Mouse (Mus musculus) stomach, postnatal 0 days (tissue): Measurements from ENCODE around the gene Wdr38. TPM values are rescaled to one million over a fixed set of nuclear protein-coding genes. Genes with fewer than 3 reads are reported as not detected.

ENCODE experiments used
- ATAC-seq: fragments of 200-750 bp; cut with Nextera tagmentation; 2 replicates; pipeline ENCODE4 v1.8.0; 2017; ENCODE audit not compliant: low FRiP score, low TSS enrichment
- DNase-seq: peaks from one replicate; pipeline ENCODE4 v3.0.0-alpha.2; 2016; ENCODE audit warnings: low spot score
- H3K27ac ChIP-seq: fragments of 300-500 bp; sonication (generic); replicated peaks from 2 replicates; pipeline ENCODE4 v1.5.1; 2014; ENCODE audit warnings: mild to moderate bottlenecking, control low read depth
- H3K27me3 ChIP-seq: fragments of 300-500 bp; sonication (generic); 2 replicates; pipeline ENCODE4 v1.6.1; 2014; ENCODE audit warnings: low read length; ENCODE audit not compliant: control insufficient read depth, insufficient read depth
- H3K36me3 ChIP-seq: fragments of 300-500 bp; sonication (generic); 2 replicates; pipeline ENCODE4 v1.6.1; 2014; ENCODE audit warnings: low read length, mixed read lengths; ENCODE audit not compliant: control insufficient read depth, insufficient read depth
- H3K4me1 ChIP-seq: fragments of 300-500 bp; sonication (generic); replicated peaks from 2 replicates; pipeline ENCODE4 v1.6.1; 2014; ENCODE audit warnings: antibody characterized with exemption; ENCODE audit not compliant: control insufficient read depth, insufficient read depth
- H3K4me2 ChIP-seq: fragments of 300-500 bp; sonication (generic); replicated peaks from 2 replicates; pipeline ENCODE4 v1.6.1; 2014; ENCODE audit warnings: low read depth, mild to moderate bottlenecking, control low read depth, moderate library complexity
- H3K4me3 ChIP-seq: fragments of 300-500 bp; sonication (generic); 2 replicates; pipeline ENCODE4 v1.5.1; 2014; ENCODE audit warnings: low read depth, low read length, control low read depth
- H3K9ac ChIP-seq: fragments of 300-500 bp; sonication (generic); 2 replicates; pipeline ENCODE4 v1.6.1; 2014; ENCODE audit warnings: mild to moderate bottlenecking, low read length, control low read depth, mixed read lengths
- H3K9me3 ChIP-seq: fragments of 300-500 bp; sonication (generic); 2 replicates; pipeline ENCODE4 v1.6.1; 2016; ENCODE audit warnings: low read length; ENCODE audit not compliant: control insufficient read depth
- CTCF ChIP-seq: IDR thresholded peaks from 2 replicates; pipeline ENCODE4 v1.5.1; 2016; ENCODE audit warnings: antibody characterized with exemption, low read depth, mild to moderate bottlenecking, moderate library complexity
- EP300 ChIP-seq: optimal IDR thresholded peaks from 2 replicates; pipeline ENCODE3; 2016; ENCODE audit warnings: antibody characterized with exemption
- WGBS: fragments of 180-500 bp; shearing (Covaris S2); extraction: QIAGEN DNeasy Blood & Tissue Kit; methylation state at CpG from one replicate; pipeline ENCODE4 v1.1.7; 2014; 5-methylcytosine and 5-hydroxymethylcytosine counted together
- polyA plus RNA-seq: library from polyadenylated mRNA; unstranded; fragments of >200 nt; fragmentation: Nextera tagmentation; extraction: Ambion mirVana; gene quantifications from 2 replicates; pipeline ENCODE4 v1.2.1, GENCODE M21; 2015

Wdr38 gene
- polyA plus RNA-seq, 1 experiment from 2014 or later = 0.81 TPM

GRCm38 (mm10) chr2:38957671-38958223 is 39.5 kb upstream of the Wdr38 start:
- WGBS = 81% methylated on average over 5 of the region's 5 CpGs
- Histone ChIP-seq H3K36me3 (no peaks in the 10 kb centered on the region), H3K4me1 (no peaks in the 10 kb centered on the region), H3K4me2 (no peak overlapping the region), H3K27ac (no peak overlapping the region), H3K9me3 (no peaks in the 10 kb centered on the region), H3K9ac (no peak overlapping the region), H3K4me3 (no peak overlapping the region), H3K27me3 (no peaks in the 10 kb centered on the region)
- no peak for DNase-seq
- no peak for ATAC-seq
- TF ChIP-seq EP300 = no peak
- TF ChIP-seq CTCF = no peak

DNA sequence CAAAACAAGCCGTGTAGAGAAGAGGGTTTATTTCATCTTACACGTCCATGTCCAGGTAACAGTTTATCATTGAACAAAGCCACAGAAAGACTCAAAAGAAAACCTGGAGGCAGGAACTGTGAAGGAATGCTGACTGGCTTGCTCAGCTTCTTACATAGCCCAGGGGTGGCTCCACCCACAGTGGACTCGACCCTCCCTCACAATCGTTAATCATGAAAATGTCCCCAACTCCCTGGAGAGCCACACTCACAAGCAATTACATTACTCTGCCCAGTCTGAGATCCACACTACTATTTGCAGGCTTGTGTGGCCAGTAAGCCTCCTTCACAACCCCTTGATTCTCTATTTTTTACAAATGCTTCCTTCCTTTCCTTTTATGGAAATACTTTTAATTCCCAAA is 33.1 kb upstream of the Wdr38 start:
- TF ChIP-seq CTCF = no peak
- TF ChIP-seq EP300 = no peak
- H3K36me3 ChIP-seq = no peaks in the 10 kb centered on the region
- ATAC-seq (no peak), DNase-seq (no peak)
- H3K9ac ChIP-seq = no peak overlapping the region
- no peak overlapping the region for H3K27ac ChIP-seq
- no peaks in the 10 kb centered on the region for H3K4me1 ChIP-seq
- H3K4me3 ChIP-seq = no peak overlapping the region
- H3K9me3 ChIP-seq = no peaks in the 10 kb centered on the region
- no peak overlapping the region for H3K4me2 ChIP-seq
- WGBS = 9% methylated on average over 4 of the region's 4 CpGs
- H3K27me3 ChIP-seq = no peaks in the 10 kb centered on the region

DNA sequence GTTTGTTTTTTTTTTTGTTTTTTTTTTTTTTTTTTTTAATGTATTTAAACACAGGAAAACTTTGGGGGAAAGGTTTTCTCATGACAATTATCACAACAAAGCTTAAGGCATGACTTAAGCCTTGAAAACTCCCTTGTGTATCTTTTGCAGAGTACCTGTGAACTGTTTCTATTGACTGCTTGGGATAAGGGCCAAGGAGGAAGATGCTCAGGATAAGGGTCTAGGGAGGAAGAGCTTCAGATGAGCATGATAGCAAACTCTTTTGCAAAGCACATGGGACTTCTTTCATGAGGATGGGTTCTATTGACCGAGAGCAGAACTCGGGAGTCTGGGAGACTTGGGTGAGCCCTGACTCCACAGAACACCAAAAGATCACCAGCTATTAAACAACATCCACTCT is 27.6 kb upstream of the Wdr38 start:
- no peak for TF ChIP-seq EP300
- H3K27me3 ChIP-seq = no peaks in the 10 kb centered on the region
- no peaks in the 10 kb centered on the region for H3K36me3 ChIP-seq
- no peak overlapping the region for H3K27ac ChIP-seq
- no peaks in the 10 kb centered on the region for H3K4me1 ChIP-seq
- ATAC-seq (peak; percentile 17; the same call in 1 of the 2 replicates), DNase-seq (no peak)
- no peak overlapping the region for H3K9ac ChIP-seq
- H3K4me2 ChIP-seq = no peak overlapping the region
- 71% methylated on average over 2 of the region's 2 CpGs for WGBS
- H3K9me3 ChIP-seq = no peaks in the 10 kb centered on the region
- H3K4me3 ChIP-seq = no peak overlapping the region

DNA sequence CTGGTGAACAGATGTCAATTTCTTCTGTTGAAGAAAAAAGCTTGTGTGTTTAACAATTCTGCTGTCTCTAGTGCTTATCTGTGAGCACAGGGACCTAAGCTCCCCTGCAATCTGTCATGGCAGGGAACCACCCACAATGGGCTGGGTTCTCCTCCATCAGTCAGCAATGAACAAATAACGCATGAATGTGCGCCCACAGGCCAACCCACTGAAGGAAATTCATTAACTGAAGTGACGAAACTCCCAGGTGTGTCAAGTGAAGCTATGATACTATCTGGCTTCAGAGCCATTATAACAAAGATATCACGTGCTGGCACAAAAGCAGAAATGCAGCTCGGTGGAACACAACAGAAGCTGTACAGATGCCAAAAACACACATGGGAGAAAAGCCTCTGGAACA is 27.2 kb upstream of the Wdr38 start:
- ATAC-seq = peak; percentile 84
- TF ChIP-seq CTCF (no peak), EP300 (no peak)
- WGBS = 32% methylated on average over 5 of the region's 5 CpGs

GRCm38 (mm10) chr2:38973223-38973622 is 24.1 kb upstream of the Wdr38 start:
- ATAC-seq (no peak), DNase-seq (no peak)
- Histone ChIP-seq H3K27me3 (no peaks in the 10 kb centered on the region), H3K4me3 (no peak overlapping the region), H3K36me3 (no peaks in the 10 kb centered on the region), H3K4me2 (no peak overlapping the region), H3K9ac (no peak overlapping the region), H3K9me3 (no peaks in the 10 kb centered on the region), H3K27ac (no peak overlapping the region), H3K4me1 (no peaks in the 10 kb centered on the region)
- 22% methylated on average over 2 of the region's 2 CpGs for WGBS
- TF ChIP-seq CTCF = peak; percentile 34
- no peak for TF ChIP-seq EP300

More for the DNA sequence above, 27.2 kb upstream of the Wdr38 start:
- Histone ChIP-seq H3K36me3 (no peaks in the 10 kb centered on the region), H3K9ac (no peak overlapping the region), H3K9me3 (no peaks in the 10 kb centered on the region), H3K27me3 (no peaks in the 10 kb centered on the region), H3K4me3 (no peak overlapping the region), H3K4me1 (no peaks in the 10 kb centered on the region), H3K4me2 (no peak overlapping the region), H3K27ac (no peak overlapping the region)
- DNase-seq = peak; percentile 58

DNA sequence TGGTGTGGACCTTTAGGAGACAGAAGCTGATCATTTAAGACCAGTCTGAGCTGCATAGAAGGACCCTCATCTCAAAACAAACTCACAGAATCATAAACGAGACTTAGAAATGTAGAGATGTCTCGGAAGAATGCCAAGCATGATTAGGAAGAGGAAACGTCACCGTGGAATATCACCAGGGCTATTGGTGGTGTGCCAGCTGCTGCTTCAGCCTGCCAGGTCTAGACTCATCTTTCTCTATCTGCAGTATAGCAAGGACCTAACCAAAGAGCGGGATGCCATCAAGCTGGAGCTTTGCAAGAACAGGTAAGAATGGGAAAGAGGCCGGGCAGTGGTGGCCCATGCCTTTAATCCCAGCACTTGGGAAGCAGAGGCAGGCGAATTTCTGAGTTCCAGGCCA is 23.6 kb upstream of the Wdr38 start:
- Histone ChIP-seq H3K36me3 (no peaks in the 10 kb centered on the region), H3K27ac (no peak overlapping the region), H3K9ac (no peak overlapping the region), H3K4me1 (no peaks in the 10 kb centered on the region), H3K9me3 (no peaks in the 10 kb centered on the region), H3K4me3 (no peak overlapping the region), H3K4me2 (no peak overlapping the region), H3K27me3 (no peaks in the 10 kb centered on the region)
- DNase-seq = no peak
- TF ChIP-seq EP300 (no peak), CTCF (no peak)
- 57% methylated on average over 7 of the region's 7 CpGs for WGBS
- no peak for ATAC-seq
